Mouse (Mus musculus) activated CD4-positive, CD25-positive, alpha-beta regulatory T cell (primary cell): ENCODE measurements around the gene Epb41l1. TPM values are rescaled to one million over a fixed set of nuclear protein-coding genes. Genes with fewer than 3 reads are reported as not detected.

Source experiments
- polyA plus RNA-seq, 2 experiments: library from polyadenylated mRNA; unstranded; fragments of 100-300 nt; shearing (Covaris generic); gene quantifications; one replicate each; pipeline ENCODE4 v1.2.1; 2017

The Epb41l1 gene
- polyA plus RNA-seq, result under 1 TPM; 0.33 to 0.77 TPM

DNA sequence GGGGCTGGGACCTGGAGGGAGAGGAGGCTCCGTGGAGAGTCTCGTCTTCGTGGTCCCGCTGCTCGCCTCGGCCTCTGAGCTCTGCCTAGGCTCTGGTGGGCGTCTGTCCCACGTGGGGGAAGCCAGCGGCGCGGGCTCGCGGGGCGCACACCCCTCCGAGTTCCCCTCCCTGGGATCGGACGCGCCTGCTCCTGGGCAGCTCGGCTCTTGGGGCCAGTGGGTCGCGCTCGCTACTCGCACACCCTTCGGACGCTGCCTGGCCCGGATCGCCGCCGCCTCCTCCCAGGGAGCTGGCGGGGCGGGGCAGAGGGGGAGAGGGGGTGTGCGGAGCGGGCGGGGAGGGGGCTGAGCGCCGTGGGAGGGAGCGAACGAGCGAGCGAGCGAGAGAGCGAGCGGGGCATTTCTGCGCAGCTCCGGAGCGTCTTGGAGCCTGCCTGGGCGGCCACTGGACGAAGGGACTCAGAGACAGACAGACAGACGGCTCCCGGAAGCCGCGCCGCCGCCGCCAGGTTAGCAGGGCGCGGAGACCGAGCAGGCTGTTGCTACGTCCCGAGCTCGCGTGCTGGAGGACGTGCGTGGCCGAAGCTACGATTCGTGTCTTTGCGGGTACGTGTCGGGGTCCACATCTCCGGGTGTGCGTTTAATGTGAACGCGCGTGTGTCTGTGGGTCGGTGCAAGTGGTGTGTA lies at the start of gene Epb41l1:
TSS of gene Epb41l1 (plus strand) at position 216 of the 687 bp plus-strand sequence.

DNA sequence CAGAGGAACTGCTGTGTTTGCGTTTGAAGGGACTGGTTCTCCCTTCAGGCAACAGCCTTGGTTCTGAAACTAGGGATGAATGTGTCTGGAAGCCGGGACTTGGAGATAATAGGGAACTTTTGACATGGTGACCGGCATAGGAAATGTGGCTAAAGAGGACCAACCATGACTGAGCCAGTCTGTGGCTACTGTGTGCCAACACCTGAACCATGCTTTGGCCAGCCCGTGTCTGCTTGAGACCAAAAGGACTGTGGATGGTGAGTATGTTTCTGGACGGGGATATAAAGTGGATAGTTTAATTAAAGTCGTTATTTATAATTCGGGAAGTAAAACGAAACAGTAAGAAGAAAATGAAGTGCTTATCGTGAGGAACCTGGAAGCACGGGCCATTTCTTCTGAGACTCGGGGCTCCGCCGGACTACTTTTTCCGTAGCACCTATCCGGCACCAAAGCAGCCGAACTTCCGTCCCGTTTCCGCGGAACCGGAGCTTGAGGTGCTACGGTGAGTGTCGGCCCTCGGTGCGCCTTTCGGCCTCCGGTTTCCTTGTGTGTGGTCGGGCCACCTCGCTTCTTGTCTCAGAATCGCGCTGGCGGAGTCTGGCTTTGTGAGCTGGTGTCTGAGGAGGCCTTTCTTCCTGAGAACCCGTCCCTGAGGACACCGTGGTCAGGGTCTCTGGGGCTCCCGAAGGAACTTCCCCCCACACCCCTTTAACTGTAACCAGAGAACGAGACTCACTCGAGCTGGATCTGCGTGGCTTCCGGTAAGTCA lies 126.6 kb downstream of the Epb41l1 start, which contains the start of gene Aar2:
TSS of gene Aar2 (plus strand) at position 462 of the 769 bp plus-strand sequence.

Other genes starting within 250 kb of the Epb41l1 start
- 100 to 1,000 TPM; 791 to 895 TPM for gene Rbm39, start 240.7 kb upstream of the Epb41l1 start, polyA plus RNA-seq
- gene Phf20, start 224.4 kb upstream of the Epb41l1 start, polyA plus RNA-seq, result 10 to 100 TPM; 53.5 to 76.8 TPM
- 1 to 10 TPM; 3.8 to 4.1 TPM for gene Cnbd2, start 108.6 kb upstream of the Epb41l1 start, polyA plus RNA-seq
- gene Scand1, start 108.2 kb upstream of the Epb41l1 start, polyA plus RNA-seq, result 100 to 1,000 TPM; 151 to 181 TPM
- gene Aar2, start 126.7 kb downstream of the Epb41l1 start, polyA plus RNA-seq, result 10 to 100 TPM; 24.7 to 27.8 TPM
- gene Dlgap4, start 192.8 kb downstream of the Epb41l1 start, polyA plus RNA-seq, result 10 to 100 TPM; 80.8 to 87.0 TPM